Mouse (Mus musculus): ENCODE results near the gene Otub1.

GRCm38 (mm10) chr19:7224253-7224652 lies 18.1 kb upstream of the Otub1 start:
- TF ChIP-seq GATA1 (IDR thresholded peaks at IDR 0.05; ENCODE audit: borderline replicate concordance, low read length) (no peak), FLI1 (IDR thresholded peaks at IDR 0.05; ENCODE audit: low read length) (no peak)
